Mouse (Mus musculus) layer of hippocampus, postnatal 36 days (tissue): Measurements from ENCODE around the gene Trim31. TPM values are rescaled to one million over a fixed set of nuclear protein-coding genes. Genes with fewer than 3 reads are reported as not detected.
"Not testable (repeated sequence)": the region's sequence is repeated elsewhere in the genome, so short reads cannot be mapped to it uniquely, and the experiment has no call there.

Experiments used
- DNase-seq, 2 experiments: peaks; one replicate each; pipeline ENCODE4 v3.0.0; 2022
- total RNA-seq, 2 experiments: library from RNA; stranded (reverse); gene quantifications; 2 replicates each; pipeline ENCODE4 v1.2.3; 2021

Trim31 gene
- total RNA-seq: not detected

DNA sequence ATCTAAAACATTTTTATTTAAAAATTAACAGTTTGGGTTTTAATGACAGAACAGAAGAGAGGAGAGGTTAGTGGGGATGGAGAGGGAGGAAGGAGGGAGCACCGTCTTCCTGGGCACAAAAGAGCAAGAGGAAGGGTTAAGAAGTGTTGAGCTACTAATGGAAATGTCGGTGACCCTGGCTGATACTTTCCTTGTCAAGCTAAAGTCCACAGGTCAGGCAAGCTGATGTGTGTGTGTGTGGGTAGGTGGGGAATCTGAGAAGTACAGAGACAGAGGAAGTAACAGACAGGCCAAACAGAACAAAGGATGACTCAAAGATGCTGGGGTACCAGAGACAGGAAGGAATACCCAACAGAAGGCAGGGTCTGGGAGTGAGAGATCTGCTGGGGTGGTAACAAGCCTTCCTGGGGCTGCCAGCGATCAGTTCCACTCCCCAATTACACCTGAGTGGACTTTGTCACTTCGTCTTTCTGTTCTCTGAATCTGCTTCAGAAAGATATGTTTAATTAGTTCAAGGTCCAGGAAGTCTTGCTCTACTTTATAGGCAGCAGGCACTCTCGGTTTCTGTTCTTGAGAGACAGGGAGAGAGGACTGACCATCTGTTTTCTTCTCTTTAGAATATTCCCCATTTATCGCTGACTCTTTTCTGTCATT is at the start of gene Trim31:
TSS of gene Trim31 (plus strand) at position 567 of the 654 bp plus-strand sequence.
- DNase-seq: no peak

DNA sequence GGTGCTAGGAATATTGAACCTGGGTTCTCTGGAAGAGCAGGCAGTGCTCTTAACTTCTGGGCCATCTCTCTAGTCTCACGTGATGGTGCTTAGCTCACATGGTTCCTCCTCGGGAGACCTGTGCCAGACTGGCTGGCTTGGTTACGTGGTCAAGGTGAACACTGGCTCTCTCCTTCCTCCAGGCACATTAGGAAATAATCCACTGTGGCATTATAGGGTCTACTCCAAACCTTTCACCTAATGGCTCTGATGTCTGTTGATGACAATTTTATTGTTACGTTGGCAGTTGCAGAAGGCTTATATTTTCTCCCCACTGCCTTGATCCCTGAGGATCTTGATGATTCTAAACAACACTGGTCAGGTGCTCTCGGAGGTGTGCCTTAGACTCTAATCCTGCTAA is 49.0 kb upstream of the Trim31 start:
- no peak for DNase-seq

DNA sequence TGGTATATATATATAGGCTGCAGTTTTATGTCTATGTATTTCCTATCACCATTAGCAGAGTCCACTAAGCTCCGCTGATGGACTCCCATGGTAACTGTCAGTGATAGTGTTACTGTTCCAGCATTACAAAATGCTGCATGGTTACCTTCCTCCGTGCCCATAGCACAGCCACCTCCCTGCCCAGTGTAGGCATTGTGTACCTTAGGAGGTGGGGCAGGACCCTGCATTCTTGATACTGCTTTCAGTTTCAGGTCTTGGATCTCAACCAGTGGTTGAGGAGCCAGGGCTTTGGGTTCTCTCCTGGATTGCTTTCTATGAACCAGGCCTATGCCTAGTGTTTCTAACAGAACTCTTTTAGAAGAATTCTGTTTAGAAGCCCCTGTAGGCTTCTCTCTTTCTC is 47.9 kb upstream of the Trim31 start:
- no peak for DNase-seq

DNA sequence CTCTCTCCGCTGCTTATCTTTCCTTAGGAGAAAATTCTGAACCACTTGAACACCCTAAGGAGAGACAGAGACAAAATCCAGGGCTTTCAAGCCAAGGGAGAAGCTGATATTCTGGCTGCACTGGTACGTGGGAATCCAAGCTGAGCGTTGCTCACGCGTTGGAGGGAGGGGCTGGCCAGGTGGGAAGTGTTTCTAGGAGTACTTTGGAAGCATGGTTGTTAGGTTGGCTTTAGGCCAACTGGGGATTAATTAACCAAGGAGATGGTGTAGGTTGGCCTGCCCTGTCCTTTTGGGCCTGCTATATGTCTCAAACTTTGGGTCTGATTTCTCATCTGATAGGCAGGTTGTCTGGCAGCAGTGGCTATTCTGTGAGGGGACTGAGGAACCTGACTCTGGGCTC is 46.7 kb upstream of the Trim31 start:
- DNase-seq: no peak

DNA sequence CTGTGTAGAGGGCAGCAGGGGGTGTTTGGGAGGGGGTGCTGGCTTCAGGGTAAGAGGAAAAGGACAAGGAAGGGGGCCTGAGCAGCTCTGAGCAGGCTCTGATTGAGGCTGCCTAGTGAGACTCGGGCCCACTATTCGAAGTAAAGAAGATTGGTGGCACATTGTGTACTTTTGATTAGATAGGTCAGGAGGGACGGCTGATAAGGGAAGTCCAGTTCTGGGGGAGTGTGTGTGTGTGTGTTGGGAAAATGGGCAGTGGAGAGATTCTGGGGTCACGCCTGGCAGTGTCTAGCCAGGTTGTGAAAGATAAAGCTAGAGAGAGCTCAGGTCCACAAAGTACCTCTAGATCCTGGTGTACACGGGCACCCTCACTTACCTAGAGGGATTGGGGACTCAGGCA is 46.3 kb upstream of the Trim31 start:
- no peak for DNase-seq

DNA sequence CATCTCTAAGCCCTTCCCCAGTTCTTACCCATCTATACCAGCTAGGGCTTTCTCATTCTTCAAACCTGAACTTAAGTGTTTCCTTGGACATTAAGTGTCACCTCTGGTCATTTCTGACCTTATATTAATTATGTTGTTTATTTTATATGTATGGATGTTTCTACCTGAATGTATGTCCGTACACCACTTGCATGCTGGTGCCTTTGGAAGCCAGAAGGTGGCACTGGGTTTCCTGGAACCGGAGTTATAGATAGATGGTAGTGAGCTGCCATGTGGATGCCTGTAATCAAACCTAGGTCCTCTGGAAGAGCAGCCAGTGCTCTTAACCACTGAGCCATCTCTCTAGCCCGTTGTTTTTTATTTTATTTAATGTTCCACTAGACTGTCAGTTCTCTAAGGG is 42.4 kb upstream of the Trim31 start:
- DNase-seq: no peak

DNA sequence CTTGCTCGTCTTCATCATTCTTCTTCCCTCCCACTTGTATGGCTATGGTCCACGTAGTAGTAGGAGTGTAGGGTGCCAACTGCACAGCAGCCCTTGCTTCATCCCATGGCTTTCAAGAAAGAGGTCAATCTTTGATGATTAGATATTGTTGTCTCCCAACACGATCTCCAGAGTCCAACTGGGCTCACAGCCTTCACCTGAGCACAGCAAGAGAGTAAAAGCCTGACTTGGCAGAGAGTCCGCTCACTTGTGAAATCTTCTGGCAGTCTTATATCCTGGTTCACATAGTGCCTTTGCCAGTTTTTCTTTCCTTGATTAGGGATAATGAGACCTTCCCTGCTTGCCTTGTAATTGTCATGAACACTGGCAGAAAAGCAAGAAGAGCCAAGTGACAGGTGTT is 41.7 kb upstream of the Trim31 start:
- no peak for DNase-seq

DNA sequence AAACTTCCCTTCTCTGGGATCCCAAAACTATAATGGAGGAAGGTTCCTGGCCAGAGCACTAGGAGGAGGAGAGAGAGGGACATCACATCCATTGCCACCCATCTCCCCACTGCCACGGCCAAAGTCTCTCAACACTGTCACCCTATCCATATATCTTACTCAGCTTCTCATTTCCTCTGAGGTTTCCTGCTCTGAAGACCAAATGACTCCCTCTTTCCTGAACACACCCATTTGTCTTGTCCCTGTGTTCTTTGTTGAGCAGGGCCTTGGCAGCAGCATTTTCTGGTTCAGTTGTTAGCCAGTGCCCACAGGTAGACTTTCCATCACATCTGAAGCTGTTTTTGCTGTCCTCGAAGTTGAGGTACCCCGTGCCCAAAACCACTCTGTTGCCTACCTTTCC is 39.7 kb upstream of the Trim31 start:
- DNase-seq: no peak

DNA sequence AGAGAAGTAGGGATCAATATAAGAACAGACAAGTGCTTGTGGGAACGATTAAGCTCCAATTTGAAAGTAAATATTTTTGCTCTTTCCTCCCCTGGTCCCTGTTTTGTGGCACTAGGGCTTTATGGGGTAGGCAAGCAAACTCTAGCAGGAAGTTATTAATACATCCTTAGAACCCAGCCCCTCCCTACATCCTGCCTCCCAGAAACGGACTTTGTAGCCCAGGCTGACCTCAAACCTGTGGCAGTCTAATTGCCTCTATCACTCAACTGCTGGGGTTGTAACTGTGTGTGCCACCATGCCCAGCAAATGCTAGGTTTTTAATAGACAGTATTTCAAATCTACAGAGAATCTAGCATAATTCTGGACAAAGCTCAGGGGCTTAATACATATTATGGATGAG is 36.2 kb upstream of the Trim31 start:
- DNase-seq: no peak

DNA sequence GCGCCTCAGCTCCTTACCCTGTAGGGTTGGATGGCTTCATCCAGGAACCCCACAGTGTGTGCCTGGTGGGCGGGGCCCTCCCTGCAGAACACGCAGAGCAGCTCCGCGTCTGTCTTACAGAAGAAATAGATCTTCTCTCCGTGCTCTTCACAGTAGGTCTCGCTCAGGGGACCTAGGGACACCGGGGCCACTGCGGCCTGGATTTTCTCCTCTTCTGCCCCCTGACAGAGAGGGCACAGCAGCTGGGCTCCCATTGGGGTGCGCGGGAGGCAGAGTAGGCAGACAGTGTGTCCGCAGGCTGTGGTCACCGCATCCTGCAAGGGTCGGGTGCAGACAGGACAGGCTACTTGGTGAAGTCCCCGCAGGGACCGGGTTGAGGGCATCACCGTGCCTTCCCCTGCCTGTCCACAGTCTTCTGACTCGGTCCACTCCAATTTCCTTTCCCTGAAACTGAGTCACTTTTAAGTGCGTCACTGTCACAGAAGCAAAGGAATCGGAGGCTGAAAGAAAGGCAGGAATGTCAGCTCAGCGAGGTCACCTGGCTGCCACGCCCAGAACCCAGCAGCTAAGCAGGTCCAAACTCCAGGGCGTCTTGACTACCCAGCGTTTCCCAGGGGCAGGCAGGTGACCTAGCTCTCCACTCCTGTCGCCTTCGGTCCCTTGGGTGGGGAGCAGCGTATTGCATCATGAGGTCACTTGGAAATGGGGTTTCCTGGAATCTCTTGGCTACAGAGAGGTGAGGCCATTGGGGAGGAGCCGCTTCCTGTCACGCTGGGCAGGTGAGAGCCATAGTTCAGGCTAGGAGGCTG is 31.0 kb upstream of the Trim31 start, which contains the start of gene Trim15:
TSS of gene Trim15 (minus strand) at position 492 of the 809 bp plus-strand sequence.
- no peak for DNase-seq

DNA sequence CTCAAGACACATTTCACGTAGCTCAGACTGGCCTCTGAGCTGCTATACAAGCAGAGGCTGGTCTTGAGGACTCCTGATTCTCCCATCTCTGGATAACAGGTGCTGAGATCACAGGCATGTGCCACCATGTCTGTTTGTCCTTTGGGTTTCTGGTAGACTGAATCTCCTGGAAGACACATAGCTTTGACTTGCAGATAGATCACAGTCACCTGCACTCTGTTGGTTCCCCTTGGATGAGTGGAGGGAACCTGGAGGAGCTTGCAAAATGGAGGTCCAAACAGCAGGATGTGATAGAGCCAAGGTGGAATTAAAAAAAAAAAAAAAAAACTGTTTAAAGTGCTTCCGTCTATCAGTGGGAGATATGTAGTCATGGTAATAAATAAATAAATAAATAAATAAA is 29.1 kb upstream of the Trim31 start:
- no peak for DNase-seq

DNA sequence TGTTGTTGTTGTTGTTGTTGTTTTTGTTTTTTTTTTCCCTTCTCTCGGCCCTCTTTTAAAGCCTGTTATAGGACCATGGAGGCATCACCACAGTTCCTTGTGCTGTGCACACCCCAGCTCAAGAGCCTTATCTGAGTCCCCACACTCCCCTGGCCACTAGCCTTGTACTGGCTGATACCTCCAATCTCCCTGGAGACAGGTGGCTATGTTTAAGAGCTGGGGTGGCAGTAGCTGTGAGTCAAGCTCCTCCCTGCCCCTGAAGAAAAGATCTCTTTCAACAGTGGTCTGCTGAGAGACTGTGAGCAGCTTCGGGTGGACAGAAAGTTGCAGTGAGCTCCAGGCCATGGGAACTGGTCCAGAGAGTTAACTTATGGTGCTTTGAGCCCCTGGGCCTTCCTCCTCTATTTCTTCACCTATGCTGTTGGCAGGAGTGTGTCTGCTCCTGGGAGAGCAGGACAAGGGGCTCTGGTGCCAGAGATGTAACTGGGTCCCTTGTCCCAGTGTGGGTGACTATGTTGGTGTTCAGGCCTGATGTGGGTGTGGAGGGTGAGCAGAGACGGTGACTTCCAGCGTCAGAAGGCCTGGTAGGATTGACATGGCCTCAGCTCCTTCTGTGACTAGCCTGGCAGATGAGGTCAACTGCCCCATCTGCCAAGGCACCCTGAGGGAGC is 28.5 kb upstream of the Trim31 start, which contains the start of gene Trim10:
TSS of gene Trim10 (plus strand) at position 291 of the 671 bp plus-strand sequence.
- DNase-seq: no peak

DNA sequence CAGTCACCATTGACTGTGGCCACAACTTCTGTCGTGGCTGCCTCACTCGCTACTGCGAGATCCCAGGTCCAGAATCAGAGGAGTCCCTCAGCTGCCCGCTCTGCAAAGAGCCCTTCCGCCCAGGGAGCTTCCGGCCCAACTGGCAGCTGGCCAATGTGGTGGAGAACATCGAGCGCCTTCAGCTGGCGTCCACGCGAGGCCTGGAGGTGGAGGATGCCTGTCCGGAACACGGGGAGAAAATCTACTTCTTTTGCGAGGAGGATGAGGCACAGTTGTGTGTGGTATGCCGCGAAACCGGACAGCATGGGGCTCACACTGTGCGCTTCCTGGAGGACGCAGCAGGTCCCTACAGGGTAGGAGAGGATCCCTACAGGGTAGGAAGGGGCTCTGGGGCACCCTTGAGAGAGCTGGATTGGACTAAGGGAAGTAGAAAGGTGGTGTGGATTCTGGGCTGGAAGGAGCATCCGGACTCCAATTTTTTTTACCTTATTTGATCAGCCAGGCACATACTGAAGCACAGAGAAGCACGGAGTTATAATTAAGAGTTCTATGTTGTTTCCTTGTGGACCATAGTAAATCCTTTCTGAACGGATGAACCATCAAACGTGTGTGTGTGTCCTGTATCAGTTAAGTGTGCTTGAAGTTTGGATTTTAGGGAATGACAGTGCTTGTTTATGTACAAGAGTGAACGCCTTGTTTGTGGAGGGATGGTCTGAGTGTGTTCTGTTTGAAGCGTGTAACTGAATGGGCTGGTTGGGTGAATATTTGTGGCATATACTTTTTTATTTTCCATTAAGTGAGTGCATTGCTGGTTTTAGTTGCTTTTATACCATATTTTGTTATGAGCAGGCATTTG is 27.7 kb upstream of the Trim31 start:
- no peak for DNase-seq

DNA sequence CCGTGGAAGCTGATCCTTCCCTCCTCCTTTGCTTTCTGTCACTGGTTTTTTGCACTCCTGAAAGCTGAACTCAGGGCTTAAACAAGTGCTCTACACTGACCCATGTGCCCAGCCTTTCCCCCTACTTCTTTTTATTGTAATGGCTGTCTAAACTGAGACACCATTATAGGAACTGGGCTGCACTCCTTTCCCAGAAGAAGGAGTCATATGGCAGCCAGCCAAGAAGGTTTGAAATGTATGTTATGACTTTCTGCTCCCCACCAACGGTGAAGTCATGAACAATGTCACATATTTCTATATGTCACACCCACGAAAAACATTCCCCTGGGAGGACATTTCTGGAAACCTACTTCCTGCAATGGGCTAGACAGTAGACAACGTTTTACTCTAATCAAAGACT is 23.3 kb upstream of the Trim31 start:
- DNase-seq: no peak

DNA sequence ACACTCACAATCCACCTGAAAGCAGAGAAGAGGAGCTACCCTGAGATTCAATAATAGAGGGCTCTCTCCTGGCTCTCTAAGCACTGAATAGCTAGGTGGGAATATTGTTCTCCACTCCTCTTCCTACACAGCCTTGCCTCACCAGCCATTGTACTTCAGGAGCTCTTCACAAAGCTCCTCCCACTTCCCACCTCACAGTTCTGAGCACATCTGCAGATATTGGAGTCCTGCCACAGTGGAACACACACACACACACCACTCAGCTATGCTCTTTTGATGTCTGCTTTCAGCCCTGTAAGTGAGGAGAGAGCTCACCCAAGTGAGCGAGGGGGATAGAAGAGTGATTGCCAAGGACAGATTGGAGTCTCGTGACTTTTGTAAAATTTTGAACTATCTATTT is 14.6 kb upstream of the Trim31 start:
- DNase-seq: no peak

DNA sequence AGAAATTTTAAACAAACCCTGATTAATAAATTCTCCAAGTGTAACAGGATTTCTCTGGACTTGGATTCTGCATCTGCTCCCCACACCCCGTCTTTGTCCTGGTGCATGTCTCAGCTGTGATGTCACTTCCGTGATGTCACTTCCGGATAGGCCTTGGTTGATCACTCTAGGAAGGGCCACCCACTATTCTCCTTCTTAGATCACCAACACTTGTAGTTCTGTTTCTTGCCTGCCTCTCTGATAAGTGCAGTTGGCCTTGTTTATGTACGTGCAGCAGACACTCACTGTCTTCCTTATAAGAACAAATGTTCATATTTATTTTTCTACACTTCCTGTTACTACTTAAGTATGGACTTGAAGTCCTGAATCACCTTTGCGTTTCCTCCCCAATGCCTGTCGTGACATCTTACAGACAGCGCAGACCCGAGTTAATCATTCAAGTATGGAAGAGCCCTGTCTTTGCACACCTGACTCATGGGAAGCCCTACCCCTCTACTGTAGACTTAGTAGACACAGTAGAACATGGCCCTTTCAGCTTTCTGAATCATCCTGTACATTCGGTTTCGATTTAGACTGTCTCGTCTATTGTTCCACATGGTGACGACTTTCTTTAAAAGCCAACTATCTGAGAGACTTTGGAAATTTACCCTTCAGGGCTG is 12.7 kb upstream of the Trim31 start:
- DNase-seq: no peak

DNA sequence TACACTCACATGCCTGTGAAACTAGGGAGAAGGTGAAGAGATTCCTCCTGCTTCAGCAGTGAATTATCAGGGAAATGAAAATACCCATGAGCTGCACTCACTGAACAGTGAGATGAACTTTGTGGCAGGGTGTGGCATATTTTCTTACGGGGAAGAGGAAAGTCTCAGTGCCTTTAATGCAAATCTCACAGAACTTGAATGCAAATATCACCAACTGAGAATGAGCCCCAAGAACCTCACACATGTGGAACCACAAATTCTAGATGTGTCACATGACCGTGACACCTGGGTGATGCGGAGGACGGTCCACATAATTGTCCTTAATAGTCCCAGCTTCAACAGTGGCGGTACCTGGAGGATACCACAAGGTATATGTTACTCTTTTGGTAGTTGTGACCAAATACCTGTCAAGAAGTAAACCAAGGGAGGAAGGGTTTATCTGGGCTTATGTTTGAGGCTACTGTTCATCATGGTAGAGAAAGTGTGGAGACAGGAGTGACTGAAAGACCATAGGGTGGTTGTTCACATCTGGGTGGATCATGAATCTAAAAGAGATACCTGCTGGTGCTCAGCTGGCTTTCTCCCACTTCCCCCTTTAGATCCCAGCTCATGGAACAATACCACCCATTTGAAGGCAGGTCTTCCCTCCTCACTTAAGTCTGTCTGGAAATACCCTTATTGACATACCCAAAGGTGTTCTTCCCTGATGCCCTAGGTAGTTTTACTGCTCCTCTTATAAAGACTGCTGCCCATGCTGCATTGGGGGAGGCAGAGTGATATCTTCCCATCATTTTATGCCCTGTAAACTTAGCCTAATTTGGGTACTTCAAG is 7.6 kb upstream of the Trim31 start, which contains the start of gene Trim40:
TSS of gene Trim40 (minus strand) at position 51 of the 831 bp plus-strand sequence.
- no peak for DNase-seq

DNA sequence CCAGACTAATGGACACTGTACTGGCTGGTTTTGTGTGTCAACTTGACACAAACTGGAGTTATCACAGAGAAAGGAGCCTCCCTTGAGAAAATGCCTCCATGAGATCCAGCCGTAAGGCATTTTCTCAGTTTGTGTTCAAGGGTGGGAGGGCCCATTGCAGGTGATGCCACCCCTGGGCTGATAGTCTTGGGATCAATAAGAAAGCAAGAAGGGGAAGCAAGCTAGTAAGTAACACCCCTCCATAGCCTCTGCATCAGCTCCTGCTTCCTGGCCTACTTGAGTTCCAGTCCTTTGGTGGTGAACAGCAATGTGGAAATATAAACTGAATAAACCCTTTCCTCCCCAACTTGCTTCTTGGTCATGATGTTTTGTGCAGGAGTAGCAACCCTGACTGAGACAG is 6.4 kb upstream of the Trim31 start:
- not testable (repeated sequence) for DNase-seq

DNA sequence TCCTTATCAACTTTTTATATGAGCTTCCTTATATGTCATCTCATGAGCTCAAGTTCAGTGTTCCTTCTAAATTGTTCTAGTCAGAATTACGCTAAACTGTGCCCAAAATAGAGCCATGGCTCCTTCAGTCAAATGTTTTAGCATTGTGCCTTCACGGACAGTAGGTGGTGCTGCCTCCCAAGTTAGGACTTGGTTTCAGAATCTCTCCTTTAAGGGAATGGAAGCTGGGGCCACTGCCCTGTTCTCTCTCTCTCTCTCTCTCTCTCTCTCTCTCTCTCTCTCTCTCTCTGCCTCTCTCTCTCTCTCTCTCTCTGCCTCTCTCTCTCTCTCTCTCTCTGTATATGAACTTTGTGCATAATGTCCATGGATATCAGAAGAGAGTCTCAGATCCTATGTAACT is 5.6 kb upstream of the Trim31 start:
- DNase-seq: peak in 1 of 2 experiments; percentile 18

DNA sequence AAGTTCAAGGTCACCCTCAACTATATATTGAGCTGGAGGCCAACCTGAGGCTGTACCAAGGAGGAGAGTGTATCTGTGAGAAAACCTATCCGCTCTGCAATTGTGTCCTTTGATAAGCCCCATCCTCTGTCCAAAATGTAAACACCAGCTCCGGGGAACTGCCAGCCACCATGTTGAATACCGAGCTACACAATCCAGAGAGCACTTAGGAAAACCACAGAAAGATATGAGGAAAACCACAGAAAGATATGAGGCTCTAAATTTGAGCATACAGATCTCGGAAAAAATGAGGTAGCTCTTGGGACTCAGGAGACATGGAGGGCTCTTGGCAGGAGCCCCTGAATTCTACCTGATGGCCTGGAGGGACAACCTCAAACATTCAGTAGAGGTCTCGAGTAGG is 4.5 kb upstream of the Trim31 start:
- DNase-seq: no peak

DNA sequence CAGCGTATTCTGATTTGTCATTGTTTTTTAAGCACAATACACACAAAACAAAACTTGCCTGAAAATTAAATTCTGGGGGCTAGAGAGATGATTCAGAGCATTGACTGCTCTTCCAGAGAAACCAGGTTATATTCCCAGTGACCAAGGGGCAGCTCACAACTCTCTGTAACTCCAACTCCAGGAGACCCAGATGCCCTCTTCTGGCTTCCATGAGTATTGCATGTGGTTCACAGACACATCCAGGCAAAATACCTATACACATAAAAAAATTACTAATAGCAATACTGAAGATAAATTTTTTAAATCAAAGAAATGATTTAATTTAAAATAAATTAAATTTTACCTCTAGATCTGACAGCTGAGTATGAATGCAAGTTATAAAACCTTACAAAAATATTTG is 1.3 kb upstream of the Trim31 start:
- no peak for DNase-seq
